Mouse (Mus musculus) kidney, postnatal 4 days (tissue): ENCODE data around the gene Gm45785.

Experiments used
- DNase-seq, 2 experiments: peaks; one replicate each; pipeline ENCODE4 v3.0.0; 2021; ENCODE audit warnings: mixed read lengths in 2 of 2

Gene Gm45785

DNA sequence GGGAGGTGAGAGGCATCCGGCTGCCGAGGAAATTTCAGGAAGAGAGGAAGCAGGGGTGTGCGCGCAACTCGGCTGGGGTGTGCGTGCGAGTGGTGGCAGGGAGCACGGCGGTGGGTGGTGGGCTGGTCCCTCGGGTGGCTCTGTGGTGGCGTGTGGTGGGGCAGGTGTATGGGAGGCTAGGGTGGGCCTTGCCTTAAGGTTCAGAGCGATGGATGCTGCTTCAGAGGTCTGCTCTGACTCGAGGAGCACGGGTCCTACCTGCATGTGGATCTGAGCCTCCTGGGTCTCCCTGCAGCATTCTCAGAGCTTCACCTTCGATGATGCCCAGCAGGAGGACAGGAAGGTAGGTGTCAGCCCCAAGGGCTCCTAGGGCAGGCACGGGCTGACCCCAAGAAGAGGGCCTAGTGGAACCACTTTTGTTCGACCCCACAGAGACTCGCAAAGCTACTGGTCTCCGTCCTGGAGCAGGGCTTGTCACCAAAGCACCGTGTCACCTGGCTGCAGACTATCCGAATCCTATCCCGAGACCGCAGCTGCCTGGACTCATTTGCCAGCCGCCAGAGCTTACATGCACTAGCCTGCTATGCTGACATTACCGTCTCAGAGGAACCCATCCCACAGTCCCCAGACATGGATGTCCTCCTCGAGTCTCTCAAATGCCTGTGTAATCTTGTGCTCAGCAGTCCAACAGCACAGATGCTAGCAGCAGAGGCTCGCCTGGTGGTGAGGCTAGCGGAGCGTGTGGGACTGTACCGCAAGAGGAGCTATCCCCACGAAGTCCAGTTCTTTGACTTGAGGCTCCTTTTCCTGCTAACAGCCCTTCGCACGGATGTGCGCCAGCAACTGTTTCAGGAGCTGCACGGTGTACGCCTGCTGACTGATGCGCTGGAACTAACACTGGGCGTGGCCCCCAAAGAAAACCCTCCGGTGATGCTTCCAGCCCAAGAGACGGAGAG, 1.7 kb upstream of the Gm45785 start, which contains the start of gene Bet1l:
Bet1l (minus strand) TSS at position 28 of the 956 bp plus-strand sequence.
- DNase-seq: peak in 1 of 2 experiments; percentile 43

- peak; percentile 89 to 93 for DNase-seq
Measured at GRCm38 (mm10) chr7:140856785-140857549, 836 bp upstream of the Gm45785 start, which contains the start of gene Ric8a. Gene Ric8a, plus strand, starts transcription at chr7:140856957.

GRCm38 (mm10) chr7:140855181-140855580, 950 bp downstream of the Gm45785 start:
- DNase-seq: no peak

DNA sequence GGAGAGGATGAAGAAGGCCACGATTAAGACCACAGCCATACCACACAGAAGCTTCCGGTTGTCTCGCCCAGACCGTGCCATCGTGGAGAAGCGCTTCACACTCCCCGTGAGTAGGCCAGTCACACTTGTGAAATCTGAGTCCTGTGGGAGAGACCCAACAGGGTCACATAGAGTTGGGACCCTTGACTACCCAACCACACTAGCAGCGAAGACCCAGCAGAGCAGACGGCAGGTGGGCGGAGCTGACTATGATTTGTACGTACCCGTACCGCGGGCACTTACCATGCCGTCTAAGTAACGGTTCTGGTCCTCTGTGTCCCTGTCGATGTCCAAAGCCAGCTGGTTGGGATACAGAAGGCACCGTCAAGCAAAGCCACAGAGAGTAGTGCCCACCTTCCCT, 1.6 kb downstream of the Gm45785 start:
- DNase-seq: no peak

DNA sequence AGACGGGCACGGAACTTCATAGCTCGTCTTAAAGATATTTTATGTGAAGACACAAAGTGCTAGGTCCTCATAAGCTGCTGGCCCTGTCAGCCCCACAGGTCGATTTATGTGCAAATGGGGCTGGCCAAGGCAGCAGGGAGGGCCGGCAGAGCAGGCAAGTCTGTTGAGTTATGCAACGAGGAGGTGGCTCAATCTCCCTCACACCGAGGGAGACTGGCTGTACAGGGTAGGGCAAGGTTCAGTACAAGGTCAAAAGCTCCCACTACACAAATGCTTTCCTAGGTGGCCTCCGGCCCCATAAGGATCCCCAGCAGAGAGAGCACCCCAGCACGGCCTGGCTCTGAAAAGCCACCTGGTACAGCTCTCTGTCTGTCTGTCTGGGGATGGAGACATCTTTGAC, 2.7 kb downstream of the Gm45785 start:
- DNase-seq: no peak

- DNase-seq: no peak
Measured at GRCm38 (mm10) chr7:140851916-140852315, 4.2 kb downstream of the Gm45785 start.

DNA sequence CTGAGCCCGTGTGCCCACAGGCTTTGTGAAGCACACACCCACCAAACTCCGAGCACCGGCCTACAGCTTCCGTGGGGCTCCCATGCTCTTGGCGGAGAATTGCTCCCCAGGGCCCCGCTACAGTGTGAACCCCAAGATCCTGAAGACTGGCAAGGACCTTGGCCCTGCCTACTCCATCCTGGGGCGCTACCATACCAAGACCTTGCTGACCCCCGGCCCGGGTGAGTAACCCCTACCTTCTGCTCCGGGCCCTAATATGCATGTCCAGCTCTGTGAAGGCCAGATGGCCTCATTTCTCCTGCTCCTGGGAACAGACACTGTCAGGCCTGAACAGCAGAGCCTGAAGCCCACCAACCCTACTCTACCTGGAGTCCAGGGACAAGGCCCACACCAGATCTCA, 7.5 kb downstream of the Gm45785 start:
- DNase-seq: no peak

DNA sequence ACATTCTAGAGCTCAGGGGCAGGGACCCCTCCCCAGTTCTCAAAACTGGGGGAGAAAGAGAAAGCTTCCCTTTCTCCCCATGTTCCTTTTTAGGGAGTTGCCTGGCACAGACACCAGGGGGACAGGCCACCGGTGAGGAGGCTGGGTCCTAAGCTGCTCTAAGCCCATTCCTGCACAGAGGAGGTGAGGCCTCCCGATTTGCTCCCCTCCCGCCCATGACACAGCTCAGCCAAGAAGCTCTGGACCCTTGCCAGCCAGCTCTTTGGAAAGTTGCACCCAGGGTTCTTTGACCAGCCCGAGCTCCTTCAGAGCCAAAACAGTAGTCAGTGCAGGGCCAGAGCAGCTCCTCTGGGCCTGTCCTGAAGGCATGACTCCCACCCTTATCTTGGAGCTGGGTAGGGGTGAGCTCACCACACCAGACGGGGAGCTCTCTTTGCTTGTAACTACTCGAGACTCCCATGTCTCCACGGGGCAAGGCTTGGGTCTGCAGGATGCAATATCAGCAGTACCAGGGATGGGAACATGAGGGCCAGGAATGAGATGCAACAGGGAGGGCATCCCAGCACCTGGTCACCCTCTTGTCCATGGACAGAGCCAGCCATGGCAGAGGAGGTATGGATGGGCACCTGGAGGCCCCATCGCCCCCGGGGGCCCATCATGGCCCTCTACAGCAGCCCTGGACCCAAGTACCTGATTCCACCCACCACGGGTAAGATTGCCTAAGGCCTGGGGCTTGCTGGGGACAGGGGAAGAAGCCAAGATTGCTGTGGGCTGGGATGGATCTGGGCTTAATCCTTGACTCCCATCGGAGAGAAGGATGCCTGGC, 8.2 kb downstream of the Gm45785 start, which contains the start of gene Odf3:
Odf3 (plus strand) TSS at position 51 of the 826 bp plus-strand sequence.
- peak; percentile 39 to 43 for DNase-seq

DNA sequence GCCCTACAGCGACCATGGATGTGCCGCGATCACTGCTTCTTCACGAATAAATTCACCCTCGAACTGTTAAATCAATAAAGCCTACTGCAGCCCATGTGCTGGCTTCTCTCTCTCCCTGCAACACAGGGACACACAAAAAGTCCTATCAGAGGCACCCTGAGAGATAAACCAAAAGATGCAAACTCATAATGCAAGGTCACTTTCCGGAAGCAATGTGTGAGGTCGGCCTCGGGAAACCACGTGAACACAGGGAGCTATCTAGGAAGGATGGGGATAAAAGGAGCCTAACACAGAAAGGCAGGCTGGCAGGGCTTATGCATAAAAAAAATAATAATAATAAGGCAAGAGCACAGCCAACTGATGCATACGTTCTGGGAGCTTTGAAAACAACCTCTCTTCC, 9.5 kb downstream of the Gm45785 start:
- DNase-seq: no peak

- no peak for DNase-seq
Measured at GRCm38 (mm10) chr7:140845683-140846082, 10.4 kb downstream of the Gm45785 start.

DNA sequence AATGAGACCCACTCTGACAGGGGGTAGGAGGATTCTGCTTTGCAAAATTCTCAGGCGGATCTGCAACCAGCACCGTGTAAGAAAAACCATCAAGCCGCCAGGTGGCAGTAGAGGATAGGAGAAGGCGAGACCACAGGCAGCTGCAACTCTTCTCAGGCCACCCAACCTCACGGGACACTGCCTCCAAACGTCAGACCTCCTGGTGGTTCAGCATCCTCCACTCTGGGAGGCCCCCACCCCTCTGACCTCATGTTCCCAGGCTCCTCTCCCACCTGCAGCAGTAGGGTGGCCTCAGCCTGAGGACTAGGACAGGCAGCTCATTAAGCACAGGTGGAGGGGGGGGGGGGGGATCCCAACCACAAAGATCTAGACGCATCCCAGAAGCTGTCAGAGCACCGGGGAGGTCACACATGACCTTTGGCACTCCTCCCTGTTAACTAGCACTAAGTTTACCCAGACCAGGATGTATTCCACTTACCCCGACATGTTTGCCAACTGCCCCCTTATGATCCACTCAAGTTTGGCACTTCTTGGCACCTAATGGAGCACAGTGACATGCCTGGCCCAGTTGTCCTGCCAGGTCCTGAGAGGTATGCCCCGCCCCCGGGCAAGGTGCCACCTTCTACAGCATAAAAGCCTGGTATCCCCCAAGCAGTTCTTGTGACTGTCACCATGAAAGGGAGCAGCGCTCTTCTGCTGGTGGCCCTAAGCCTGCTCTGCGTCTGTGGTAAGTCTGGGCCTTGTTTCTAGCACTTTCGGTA, 11.0 kb downstream of the Gm45785 start, which contains the start of gene Scgb1c1:
Scgb1c1 (plus strand) TSS at position 643 of the 761 bp plus-strand sequence.
- DNase-seq: peak; percentile 96 to 98

GRCm38 (mm10) chr7:140843806-140844205, 12.3 kb downstream of the Gm45785 start:
- DNase-seq: no peak

DNA sequence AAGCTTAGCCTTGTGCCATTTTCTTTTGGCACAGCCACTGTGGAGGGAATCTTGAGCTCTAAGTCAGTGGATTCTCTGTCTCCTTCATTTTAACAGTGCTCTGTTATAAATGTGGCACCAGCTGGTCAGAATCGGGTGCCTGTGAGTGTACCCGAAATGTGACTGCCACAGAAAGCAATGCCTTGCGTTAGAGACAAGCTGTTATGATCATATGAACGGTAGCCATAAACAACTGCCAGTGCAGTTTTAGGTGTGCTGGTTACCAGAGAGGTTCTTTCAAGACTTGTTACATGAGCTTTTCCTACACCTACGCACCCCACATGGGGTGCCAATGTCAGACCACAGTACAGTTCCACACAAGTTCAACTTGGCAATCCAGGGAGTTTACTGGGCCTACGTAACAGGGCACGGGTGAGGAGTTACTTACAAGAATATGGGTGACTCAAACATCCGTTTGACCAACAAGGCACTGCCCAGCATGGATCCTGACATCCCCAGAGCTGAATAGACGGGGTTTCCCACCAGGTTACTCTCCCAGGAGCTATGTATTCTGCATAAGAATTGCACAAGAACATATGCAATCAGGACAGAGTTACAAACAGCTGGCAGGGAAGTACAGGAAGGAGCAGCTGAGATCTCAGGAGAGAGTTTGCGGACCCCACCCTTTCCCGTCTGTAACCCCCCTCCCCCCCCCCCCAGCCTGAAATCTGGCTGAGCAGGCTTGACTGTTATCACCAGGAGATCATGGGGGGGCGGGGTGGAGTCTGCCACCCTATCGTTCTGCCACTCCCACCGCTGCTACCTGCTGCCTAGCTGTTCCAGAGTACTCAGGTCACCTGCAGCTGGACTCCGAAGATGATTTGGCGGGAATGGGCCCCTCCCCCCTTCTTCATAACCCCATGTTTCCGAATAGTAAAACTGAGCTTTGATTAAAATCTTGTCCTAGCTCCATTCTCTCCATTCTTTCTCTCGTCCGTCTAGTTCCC, 15.1 kb downstream of the Gm45785 start:
- peak in 1 of 2 experiments; percentile 3 for DNase-seq

DNA sequence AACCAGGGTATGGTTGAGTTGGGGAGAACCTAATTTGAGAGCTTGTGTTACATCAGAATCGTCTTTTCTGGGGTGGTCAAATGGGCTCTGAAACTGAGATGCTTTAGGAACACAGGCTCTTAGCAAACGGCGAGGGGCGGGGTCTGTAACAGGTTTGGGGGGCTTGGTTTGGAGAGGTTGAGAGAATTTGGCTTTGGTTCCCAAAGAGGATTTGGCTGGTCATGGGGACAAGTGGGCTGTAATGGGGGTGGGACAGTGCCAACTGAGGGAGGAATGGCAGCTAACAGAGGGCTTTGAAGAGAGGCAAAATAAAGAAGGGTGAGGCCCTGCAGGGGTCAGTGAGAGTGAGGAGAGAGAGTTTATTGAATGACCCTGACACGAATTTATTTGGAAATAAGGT, 16.6 kb downstream of the Gm45785 start:
- DNase-seq: no peak

GRCm38 (mm10) chr7:140836243-140837115, 19.7 kb downstream of the Gm45785 start:
- DNase-seq: peak in 1 of 2 experiments; percentile 1

DNA sequence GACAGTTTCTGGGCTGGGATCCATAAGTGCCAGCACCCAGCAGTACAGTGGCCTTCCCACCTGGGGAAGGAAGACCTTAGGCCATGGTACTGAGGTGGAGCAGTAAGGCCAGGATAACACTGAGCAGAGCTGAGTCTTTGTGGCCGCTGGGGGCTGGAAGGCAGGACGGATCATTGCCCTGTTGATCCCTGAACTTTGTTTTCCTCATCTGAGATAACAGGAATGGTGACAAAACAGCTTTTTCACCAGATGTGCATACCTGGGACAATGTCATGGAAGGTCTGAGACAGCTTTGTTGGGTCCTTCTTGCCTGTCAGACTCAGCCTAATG, 20.4 kb downstream of the Gm45785 start:
- DNase-seq: no peak

DNA sequence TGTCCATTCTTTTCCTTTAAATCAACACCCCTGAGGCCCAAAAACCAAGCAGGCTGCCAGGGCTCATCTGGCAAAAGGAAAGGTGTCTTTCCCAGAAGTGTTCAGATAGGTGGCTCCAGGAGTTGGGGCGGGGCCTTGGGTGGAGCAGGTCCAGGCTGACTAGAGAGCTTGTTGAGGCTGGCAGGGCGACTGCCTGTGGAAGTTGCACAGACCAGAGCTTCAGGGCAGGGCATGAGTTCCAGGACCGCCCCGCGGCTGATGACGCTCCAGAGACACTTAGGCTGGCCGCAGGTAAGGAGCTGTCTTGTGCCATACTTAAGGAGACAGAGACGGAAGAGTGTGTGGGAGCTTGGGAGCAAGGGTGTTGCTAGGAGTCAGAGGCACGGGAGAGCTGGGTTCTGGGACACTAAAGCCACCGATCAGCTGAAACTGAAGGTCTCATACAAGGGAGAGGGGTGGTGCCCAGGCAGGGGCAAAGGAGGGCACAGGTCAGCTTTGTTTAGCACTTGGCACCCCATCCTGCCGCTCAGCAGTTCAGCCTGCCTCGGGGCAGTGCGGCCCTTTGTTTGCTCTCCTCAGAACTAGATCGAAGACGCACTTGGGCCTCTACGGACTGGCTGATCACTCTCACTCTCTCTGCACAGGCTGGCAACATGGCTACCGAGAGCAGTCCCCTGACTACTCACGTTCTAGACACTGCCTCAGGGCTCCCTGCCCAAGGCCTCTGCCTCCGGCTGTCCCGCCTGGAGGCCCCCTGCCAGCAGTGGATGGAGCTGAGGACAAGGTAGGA, 21.0 kb downstream of the Gm45785 start, which contains the start of gene Urah:
Urah (plus strand) TSS at position 51 of the 790 bp plus-strand sequence.
- DNase-seq: peak in 1 of 2 experiments; percentile 5

DNA sequence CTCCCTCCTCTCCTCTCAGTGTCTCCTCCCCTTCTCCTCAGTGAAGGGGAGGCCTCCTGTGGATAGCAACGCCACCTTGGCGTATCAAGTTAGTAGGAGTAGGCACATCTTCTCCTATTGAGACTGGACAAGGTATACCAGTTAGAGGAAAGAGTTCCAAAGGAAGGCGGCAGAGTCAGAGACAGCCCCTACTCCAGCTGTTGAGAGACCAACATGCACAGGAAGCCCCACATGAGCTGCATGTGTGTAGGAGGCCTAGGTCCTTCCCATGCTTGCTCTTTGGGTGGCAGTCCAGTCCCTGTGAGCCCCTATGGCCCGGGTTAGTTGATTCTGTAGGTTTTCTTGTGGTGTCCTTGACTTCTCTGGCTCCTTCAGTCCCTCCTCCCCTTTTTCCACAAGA, 22.8 kb downstream of the Gm45785 start:
- no peak for DNase-seq
